Mouse (Mus musculus): ENCODE measurements around the gene Scn8a.

- TF ChIP-seq CTCF (IDR thresholded peaks at IDR 0.05; ENCODE audit: borderline replicate concordance, insufficient read depth, low read length), result no peak
- TF ChIP-seq POLR2A (IDR thresholded peaks at IDR 0.05; ENCODE audit: low read depth, low read length), result no peak
Measured at GRCm38 (mm10) chr15:101065069-101065468, 195.4 kb downstream of the Scn8a start.
